Mouse (Mus musculus) forebrain, embryonic 15.5 days (tissue): ENCODE data around the gene Sike1. TPM values are rescaled to one million over a fixed set of nuclear protein-coding genes. Genes with fewer than 3 reads are reported as not detected.
A peak's percentile ranks its signal among the peaks of the same experiment; 100 is the strongest.

Source experiments
- ATAC-seq: fragments of 200-750 bp; cut with Nextera tagmentation; replicated peaks from 2 replicates; pipeline ENCODE4 v1.8.0; 2017; ENCODE audit warnings: mild to moderate bottlenecking, moderate TSS enrichment, moderate library complexity
- H3K27ac ChIP-seq: fragments of 300-500 bp; sonication (generic); replicated peaks from 2 replicates; pipeline ENCODE4 v1.5.1; 2015; ENCODE audit warnings: mild to moderate bottlenecking, inconsistent platforms
- H3K27me3 ChIP-seq: fragments of 300-500 bp; sonication (generic); 2 replicates; pipeline ENCODE4 v1.6.1; 2015; ENCODE audit warnings: inconsistent platforms
- H3K36me3 ChIP-seq: fragments of 300-500 bp; sonication (generic); 2 replicates; pipeline ENCODE4 v1.6.1; 2015; ENCODE audit warnings: mild to moderate bottlenecking, inconsistent platforms
- H3K4me1 ChIP-seq: fragments of 300-500 bp; sonication (generic); 2 replicates; pipeline ENCODE4 v1.6.1; 2015; ENCODE audit warnings: inconsistent platforms
- H3K4me2 ChIP-seq: fragments of 300-500 bp; sonication (generic); replicated peaks from 2 replicates; pipeline ENCODE4 v1.6.1; 2015; ENCODE audit warnings: mild to moderate bottlenecking, inconsistent platforms
- H3K4me3 ChIP-seq: fragments of 300-500 bp; sonication (generic); 2 replicates; pipeline ENCODE4 v1.5.1; 2015; ENCODE audit warnings: mild to moderate bottlenecking, inconsistent platforms
- H3K9ac ChIP-seq: fragments of 300-500 bp; sonication (generic); replicated peaks from 2 replicates; pipeline ENCODE4 v1.6.1; 2015; ENCODE audit warnings: mild to moderate bottlenecking, inconsistent platforms
- H3K9me3 ChIP-seq: fragments of 300-500 bp; sonication (generic); 2 replicates; pipeline ENCODE4 v1.6.1; 2016; ENCODE audit warnings: inconsistent platforms
- WGBS: fragments of 180-500 bp; shearing (Covaris S2); methylation state at CpG from one replicate; pipeline ENCODE4 v1.1.7; 2015; ENCODE audit warnings: mixed read lengths; 5-methylcytosine and 5-hydroxymethylcytosine counted together
- polyA plus RNA-seq: library from polyadenylated mRNA; unstranded; fragments of >200 nt; fragmentation: Nextera tagmentation; extraction: Ambion mirVana; gene quantifications from 2 replicates; pipeline ENCODE4 v1.2.1, GENCODE M21; 2015

Sike1 gene
- polyA plus RNA-seq, 1 experiment from 2014 or later, result 54.9 TPM

GRCm38 (mm10) chr3:102991041-102991440, 4.5 kb upstream of the Sike1 start:
- no peak overlapping the region for H3K4me2 ChIP-seq
- no peaks in the 10 kb centered on the region for H3K27me3 ChIP-seq

GRCm38 (mm10) chr3:102992936-102993335, 2.6 kb upstream of the Sike1 start:
- WGBS, result 40% methylated on average over 3 of the region's 3 CpGs
- Histone ChIP-seq H3K36me3 (no peaks in the 10 kb centered on the region; the same call in 1 of the 2 replicates), H3K27ac (no peak overlapping the region), H3K4me1 (peaks cover 14% of the 10 kb centered on the region), H3K9me3 (no peaks in the 10 kb centered on the region), H3K9ac (no peak overlapping the region), H3K4me3 (no peak overlapping the region), H3K4me2 (no peak overlapping the region), H3K27me3 (no peaks in the 10 kb centered on the region)
- ATAC-seq, result no peak

More at GRCm38 (mm10) chr3:102991041-102991440, 4.5 kb upstream of the Sike1 start:
- no peak for ATAC-seq
- Histone ChIP-seq H3K27ac (no peak overlapping the region), H3K4me1 (no peaks in the 10 kb centered on the region; the same call in 1 of the 2 replicates), H3K4me3 (no peak overlapping the region), H3K9me3 (no peaks in the 10 kb centered on the region), H3K36me3 (no peaks in the 10 kb centered on the region), H3K9ac (no peak overlapping the region)
- WGBS, result 83% methylated on average over 8 of the region's 8 CpGs

GRCm38 (mm10) chr3:102995233-102995604, 289 bp upstream of the Sike1 start:
- 46% methylated on average over 7 of the region's 7 CpGs for WGBS
- ATAC-seq, result peak; percentile 14; the same call in 1 of the 2 replicates
- Histone ChIP-seq H3K36me3 (peaks cover 17% of the 10 kb centered on the region), H3K4me3 (peak overlapping the region; percentile 83), H3K9ac (peak overlapping the region; percentile 92; the same call in 1 of the 2 replicates), H3K4me2 (peak overlapping the region; percentile 57), H3K9me3 (no peaks in the 10 kb centered on the region), H3K4me1 (peaks cover 14% of the 10 kb centered on the region), H3K27me3 (no peaks in the 10 kb centered on the region), H3K27ac (peak overlapping the region; percentile 88)

- Histone ChIP-seq H3K4me2 (no peak overlapping the region), H3K9me3 (no peaks in the 10 kb centered on the region), H3K27me3 (no peaks in the 10 kb centered on the region), H3K4me3 (peak overlapping the region; percentile 83; the same call in 1 of the 2 replicates), H3K36me3 (peaks cover 32% of the 10 kb centered on the region), H3K4me1 (peaks cover 14% of the 10 kb centered on the region), H3K27ac (no peak overlapping the region), H3K9ac (no peak overlapping the region)
- ATAC-seq, result no peak
- WGBS, result 84% methylated on average over 10 of the region's 10 CpGs
These were observed 1.5 kb downstream of the Sike1 start for GRCm38 (mm10) chr3:102997036-102997435.

GRCm38 (mm10) chr3:102997591-102997990, 2.1 kb downstream of the Sike1 start:
- peaks cover 37% of the 10 kb centered on the region for H3K36me3 ChIP-seq
- no peak overlapping the region for H3K4me2 ChIP-seq
- ATAC-seq, result no peak
- no peak overlapping the region for H3K9ac ChIP-seq
- H3K4me3 ChIP-seq, result no peak overlapping the region
- peaks cover 14% of the 10 kb centered on the region for H3K4me1 ChIP-seq
- no peaks in the 10 kb centered on the region for H3K27me3 ChIP-seq
- WGBS, result 88% methylated on average over 3 of the region's 3 CpGs
- no peak overlapping the region for H3K27ac ChIP-seq
- no peaks in the 10 kb centered on the region for H3K9me3 ChIP-seq

GRCm38 (mm10) chr3:103001595-103001994, 6.1 kb downstream of the Sike1 start:
- no peak overlapping the region for H3K27ac ChIP-seq
- ATAC-seq, result no peak
- H3K36me3 ChIP-seq, result peaks cover 61% of the 10 kb centered on the region
- H3K27me3 ChIP-seq, result no peaks in the 10 kb centered on the region
- no peak overlapping the region for H3K4me3 ChIP-seq
- no peak overlapping the region for H3K9ac ChIP-seq
- H3K9me3 ChIP-seq, result no peaks in the 10 kb centered on the region
- H3K4me2 ChIP-seq, result no peak overlapping the region
- 98% methylated on average over 7 of the region's 7 CpGs for WGBS
- H3K4me1 ChIP-seq, result peaks cover 9% of the 10 kb centered on the region

GRCm38 (mm10) chr3:103017350-103017749, 21.8 kb downstream of the Sike1 start:
- ATAC-seq, result no peak
- Histone ChIP-seq H3K36me3 (no peaks in the 10 kb centered on the region), H3K27me3 (no peaks in the 10 kb centered on the region), H3K4me3 (no peak overlapping the region), H3K9ac (no peak overlapping the region), H3K4me2 (no peak overlapping the region), H3K9me3 (no peaks in the 10 kb centered on the region), H3K4me1 (peaks cover 10% of the 10 kb centered on the region), H3K27ac (no peak overlapping the region)
- 80% methylated on average over 2 of the region's 2 CpGs for WGBS

- Histone ChIP-seq H3K9ac (no peak overlapping the region), H3K36me3 (no peaks in the 10 kb centered on the region), H3K27me3 (no peaks in the 10 kb centered on the region), H3K9me3 (no peaks in the 10 kb centered on the region), H3K4me3 (peak overlapping the region; percentile 100), H3K27ac (peak overlapping the region; percentile 99; the same call in 1 of the 2 replicates), H3K4me2 (no peak overlapping the region), H3K4me1 (peaks cover 22% of the 10 kb centered on the region)
- WGBS, result 98% methylated on average over 2 of the region's 2 CpGs
- ATAC-seq, result no peak
These were observed 24.0 kb downstream of the Sike1 start for GRCm38 (mm10) chr3:103019462-103019861.

GRCm38 (mm10) chr3:103020249-103020942, 24.9 kb downstream of the Sike1 start, which contains the start of gene Csde1:
Csde1 (plus strand) TSS chr3:103020426.
- Histone ChIP-seq H3K36me3 (no peaks in the 10 kb centered on the region), H3K27ac (peak within 1 kb of the TSS; percentile 99), H3K4me1 (peaks cover 22% of the 10 kb centered on the region), H3K9me3 (no peaks in the 10 kb centered on the region), H3K9ac (peak within 1 kb of the TSS; percentile 99), H3K27me3 (no peaks in the 10 kb centered on the region), H3K4me3 (peak within 1 kb of the TSS; percentile 100), H3K4me2 (peak within 1 kb of the TSS; percentile 60)
- WGBS, result under 1% methylated on average over 55 of the region's 55 CpGs
- peak; percentile 95 for ATAC-seq

GRCm38 (mm10) chr3:103020943-103021638, 25.6 kb downstream of the Sike1 start:
- peak; percentile 96 for ATAC-seq
- no peaks in the 10 kb centered on the region for H3K27me3 ChIP-seq
- peak overlapping the region; percentile 100 for H3K4me3 ChIP-seq
- peak overlapping the region; percentile 99 for H3K27ac ChIP-seq
- no peaks in the 10 kb centered on the region for H3K9me3 ChIP-seq
- under 1% methylated on average over 35 of the region's 37 CpGs for WGBS
- H3K4me1 ChIP-seq, result peaks cover 22% of the 10 kb centered on the region
- H3K36me3 ChIP-seq, result no peaks in the 10 kb centered on the region
- peak overlapping the region; percentile 99 for H3K9ac ChIP-seq
- peak overlapping the region; percentile 60 for H3K4me2 ChIP-seq

- no peaks in the 10 kb centered on the region for H3K27me3 ChIP-seq
- no peaks in the 10 kb centered on the region for H3K9me3 ChIP-seq
- no peak overlapping the region for H3K4me2 ChIP-seq
- WGBS, result 81% methylated on average over 1 of the region's 1 CpGs
- H3K9ac ChIP-seq, result no peak overlapping the region
- H3K4me3 ChIP-seq, result no peak overlapping the region
- ATAC-seq, result no peak
- no peak overlapping the region for H3K27ac ChIP-seq
- peaks cover 28% of the 10 kb centered on the region for H3K36me3 ChIP-seq
- peaks cover 20% of the 10 kb centered on the region for H3K4me1 ChIP-seq
These were observed 30.7 kb downstream of the Sike1 start for GRCm38 (mm10) chr3:103026174-103026573.

- WGBS, result 97% methylated on average over 6 of the region's 6 CpGs
- no peak overlapping the region for H3K9ac ChIP-seq
- H3K27me3 ChIP-seq, result no peaks in the 10 kb centered on the region
- H3K4me3 ChIP-seq, result no peak overlapping the region
- no peaks in the 10 kb centered on the region for H3K4me1 ChIP-seq
- no peak for ATAC-seq
- no peaks in the 10 kb centered on the region for H3K9me3 ChIP-seq
- H3K36me3 ChIP-seq, result peaks cover 66% of the 10 kb centered on the region
- no peak overlapping the region for H3K4me2 ChIP-seq
- H3K27ac ChIP-seq, result no peak overlapping the region
These were observed 44.8 kb downstream of the Sike1 start for GRCm38 (mm10) chr3:103040285-103040684.
